Mouse (Mus musculus): Measurements from ENCODE around the gene Thra. TPM values are rescaled to one million over a fixed set of nuclear protein-coding genes. Genes with fewer than 3 reads are reported as not detected.
"Not testable (repeated sequence)": the region's sequence is repeated elsewhere in the genome, so short reads cannot be mapped to it uniquely, and the experiment has no call there.

Gene Thra
- polyA plus RNA-seq, 1 experiment from 2014 or later: 13.3 TPM

- ATAC-seq: no peak
- no peak overlapping the region for H3K4me2 ChIP-seq
These were observed 18.8 kb upstream of the Thra start for GRCm38 (mm10) chr11:98721458-98722226.

GRCm38 (mm10) chr11:98723098-98723497 lies 17.3 kb upstream of the Thra start:
- 64% methylated on average over 7 of the region's 7 CpGs for WGBS (ENCODE audit: insufficient replicate concordance)
- Histone ChIP-seq H3K27ac (no peak overlapping the region), H3K4me2 (no peak overlapping the region), H3K9ac (no peak overlapping the region), H3K27me3 (replicated peaks) (no peaks in the 10 kb centered on the region), H3K36me3 (peaks cover 56% of the 10 kb centered on the region), H3K9me3 (replicated peaks) (no peaks in the 10 kb centered on the region), H3K4me1 (peaks cover 41% of the 10 kb centered on the region), H3K4me3 (no peak overlapping the region)
- no peak for ATAC-seq

More at GRCm38 (mm10) chr11:98721458-98722226, 18.8 kb upstream of the Thra start:
- WGBS (ENCODE audit: insufficient replicate concordance): 76% methylated on average over 24 of the region's 24 CpGs
- Histone ChIP-seq H3K36me3 (peaks cover 57% of the 10 kb centered on the region), H3K4me1 (peaks cover 40% of the 10 kb centered on the region), H3K9ac (no peak overlapping the region), H3K9me3 (replicated peaks) (no peaks in the 10 kb centered on the region), H3K27me3 (replicated peaks) (no peaks in the 10 kb centered on the region), H3K4me3 (no peak overlapping the region), H3K27ac (no peak overlapping the region)

DNA sequence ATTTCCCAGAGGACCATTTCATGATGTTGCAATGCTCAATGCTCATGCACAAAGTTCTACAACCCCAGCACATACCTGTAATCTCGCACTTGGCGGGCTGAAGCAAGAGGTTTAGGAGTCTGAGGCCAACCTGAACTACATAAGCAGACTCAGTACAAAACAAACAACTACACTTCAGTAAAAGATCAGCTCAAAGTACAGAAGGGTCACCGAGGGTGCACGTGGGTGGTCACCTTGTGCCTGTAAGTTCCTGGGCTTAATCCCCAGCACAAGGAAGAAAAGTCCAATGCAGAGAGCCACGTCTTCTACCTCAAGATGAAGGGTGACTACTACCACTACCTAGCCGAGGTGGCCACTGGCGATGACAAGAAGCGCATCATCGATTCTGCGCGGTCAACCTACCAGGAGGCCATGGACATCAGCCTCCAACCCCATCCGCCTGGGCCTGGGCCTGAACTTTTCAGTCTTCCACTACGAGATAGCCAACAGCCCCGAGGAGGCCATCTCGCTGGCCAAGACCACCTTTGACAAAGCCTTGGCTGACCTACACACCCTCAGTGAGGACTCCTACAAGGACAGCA lies 14.4 kb upstream of the Thra start:
- Histone ChIP-seq H3K4me1 (peaks cover 29% of the 10 kb centered on the region), H3K27me3 (replicated peaks) (no peaks in the 10 kb centered on the region), H3K9me3 (replicated peaks) (no peaks in the 10 kb centered on the region), H3K9ac (no peak overlapping the region), H3K4me2 (no peak overlapping the region), H3K4me3 (no peak overlapping the region), H3K36me3 (peaks cover 47% of the 10 kb centered on the region), H3K27ac (no peak overlapping the region)
- no peak for ATAC-seq
- WGBS (ENCODE audit: insufficient replicate concordance): 86% methylated on average over 15 of the region's 15 CpGs

DNA sequence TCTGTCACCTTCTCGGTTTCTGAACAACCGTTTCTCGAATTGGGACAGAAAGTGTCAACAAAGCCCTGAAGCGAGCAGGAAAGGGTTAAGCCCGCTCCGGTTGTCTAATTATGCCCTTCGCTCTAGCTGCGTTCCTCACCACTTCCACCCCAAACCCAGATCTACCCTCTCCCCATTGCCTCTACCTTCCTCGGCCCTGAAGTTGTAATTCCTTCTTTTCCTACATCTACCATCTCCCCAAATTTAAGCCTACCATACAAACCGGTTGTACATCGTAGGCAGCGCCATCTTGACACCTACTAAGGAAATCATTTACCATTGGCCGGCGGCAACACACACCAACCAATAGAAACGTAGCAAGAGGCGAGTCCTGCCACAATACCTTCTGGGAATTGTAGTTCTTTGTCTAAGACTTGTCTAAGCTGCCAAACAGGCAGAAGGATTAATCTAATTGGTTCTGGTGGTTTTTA lies 11.3 kb upstream of the Thra start, which contains the start of gene Med24:
TSS of gene Med24 (minus strand) at position 317 of the 470 bp plus-strand sequence.
- Histone ChIP-seq H3K4me3 (peak within 1 kb of the TSS; percentile 75), H3K4me2 (peak within 1 kb of the TSS; percentile 72), H3K9ac (peak within 1 kb of the TSS; percentile 68), H3K36me3 (peaks cover 36% of the 10 kb centered on the region), H3K27me3 (replicated peaks) (peaks cover 5% of the 10 kb centered on the region; the same call in 1 of the 2 replicates), H3K4me1 (peaks cover 22% of the 10 kb centered on the region), H3K27ac (peak within 1 kb of the TSS; percentile 64), H3K9me3 (replicated peaks) (peaks cover 2% of the 10 kb centered on the region)
- under 1% methylated on average over 16 of the region's 16 CpGs for WGBS (ENCODE audit: insufficient replicate concordance)
- ATAC-seq: peak; percentile 94

GRCm38 (mm10) chr11:98730727-98731126 lies 9.7 kb upstream of the Thra start:
- H3K27ac ChIP-seq: no peak overlapping the region

DNA sequence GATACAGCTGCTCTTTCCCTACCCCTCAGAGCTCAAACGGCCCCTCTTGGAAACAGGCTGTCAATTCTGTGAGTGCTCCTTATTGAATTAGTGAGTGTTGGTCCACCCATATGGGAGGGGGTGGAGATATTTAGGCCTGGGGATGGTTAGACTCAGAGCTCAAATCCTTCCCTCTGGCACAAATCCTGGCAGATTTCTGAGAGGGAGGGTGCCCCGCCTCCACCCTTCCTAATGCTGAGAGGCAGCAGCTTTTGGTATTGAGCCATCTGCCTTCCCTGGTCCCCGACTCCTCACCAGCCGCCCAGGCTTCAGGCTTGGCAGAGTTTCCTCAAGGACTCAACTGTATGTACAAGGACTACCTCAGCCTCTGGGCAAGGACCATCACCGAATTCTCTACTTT lies 9.3 kb upstream of the Thra start:
- Histone ChIP-seq H3K27ac (no peak overlapping the region), H3K9me3 (replicated peaks) (peaks cover 8% of the 10 kb centered on the region)

More at GRCm38 (mm10) chr11:98730727-98731126, 9.7 kb upstream of the Thra start:
- Histone ChIP-seq H3K4me3 (no peak overlapping the region), H3K9me3 (replicated peaks) (peaks cover 8% of the 10 kb centered on the region), H3K36me3 (peaks cover 21% of the 10 kb centered on the region), H3K27me3 (replicated peaks) (peaks cover 5% of the 10 kb centered on the region; the same call in 1 of the 2 replicates), H3K4me1 (peaks cover 22% of the 10 kb centered on the region), H3K9ac (no peak overlapping the region), H3K4me2 (no peak overlapping the region)
- ATAC-seq: no peak
- WGBS (ENCODE audit: insufficient replicate concordance): 59% methylated on average over 4 of the region's 4 CpGs

GRCm38 (mm10) chr11:98734020-98734419 lies 6.4 kb upstream of the Thra start:
- Histone ChIP-seq H3K9ac (no peak overlapping the region), H3K4me3 (no peak overlapping the region), H3K4me1 (peaks cover 20% of the 10 kb centered on the region), H3K4me2 (no peak overlapping the region), H3K9me3 (replicated peaks) (peaks cover 8% of the 10 kb centered on the region), H3K27ac (no peak overlapping the region), H3K27me3 (replicated peaks) (peaks cover 5% of the 10 kb centered on the region; the same call in 1 of the 2 replicates), H3K36me3 (no peaks in the 10 kb centered on the region)
- WGBS (ENCODE audit: insufficient replicate concordance): 74% methylated on average over 3 of the region's 3 CpGs
- no peak for ATAC-seq

More for the DNA sequence above, 9.3 kb upstream of the Thra start:
- Histone ChIP-seq H3K36me3 (peaks cover 17% of the 10 kb centered on the region), H3K4me1 (peaks cover 20% of the 10 kb centered on the region), H3K27me3 (replicated peaks) (peaks cover 5% of the 10 kb centered on the region; the same call in 1 of the 2 replicates), H3K9ac (no peak overlapping the region), H3K4me3 (no peak overlapping the region), H3K4me2 (no peak overlapping the region)
- WGBS (ENCODE audit: insufficient replicate concordance): 67% methylated on average over 5 of the region's 5 CpGs
- ATAC-seq: no peak

DNA sequence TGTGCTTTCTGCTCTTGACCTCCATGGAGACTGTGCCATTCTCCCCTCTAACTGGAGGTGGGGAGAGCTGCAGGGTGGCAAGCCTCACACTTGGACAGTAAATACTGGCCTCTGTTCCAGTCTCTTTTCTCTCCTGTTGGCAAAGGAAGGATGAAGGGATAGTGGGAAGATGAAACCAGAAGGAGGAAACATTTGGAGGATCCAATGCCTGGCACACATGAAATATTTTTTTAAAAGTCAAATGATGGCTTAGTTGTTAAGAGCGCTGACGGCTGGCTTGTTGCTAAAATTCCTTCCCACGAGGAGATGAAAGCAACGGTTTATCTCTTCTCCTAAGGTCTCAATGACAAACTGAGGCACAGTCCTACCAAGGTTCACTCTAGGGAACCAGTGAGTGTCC lies 5.3 kb upstream of the Thra start:
- H3K27me3 ChIP-seq (replicated peaks): peaks cover 5% of the 10 kb centered on the region; the same call in 1 of the 2 replicates
- no peaks in the 10 kb centered on the region for H3K36me3 ChIP-seq
- no peak for ATAC-seq
- 80% methylated on average over 4 of the region's 4 CpGs for WGBS (ENCODE audit: insufficient replicate concordance)
- no peak overlapping the region for H3K9ac ChIP-seq
- peaks cover 8% of the 10 kb centered on the region for H3K9me3 ChIP-seq (replicated peaks)
- H3K4me3 ChIP-seq: no peak overlapping the region
- peaks cover 26% of the 10 kb centered on the region for H3K4me1 ChIP-seq
- H3K27ac ChIP-seq: no peak overlapping the region
- H3K4me2 ChIP-seq: no peak overlapping the region

DNA sequence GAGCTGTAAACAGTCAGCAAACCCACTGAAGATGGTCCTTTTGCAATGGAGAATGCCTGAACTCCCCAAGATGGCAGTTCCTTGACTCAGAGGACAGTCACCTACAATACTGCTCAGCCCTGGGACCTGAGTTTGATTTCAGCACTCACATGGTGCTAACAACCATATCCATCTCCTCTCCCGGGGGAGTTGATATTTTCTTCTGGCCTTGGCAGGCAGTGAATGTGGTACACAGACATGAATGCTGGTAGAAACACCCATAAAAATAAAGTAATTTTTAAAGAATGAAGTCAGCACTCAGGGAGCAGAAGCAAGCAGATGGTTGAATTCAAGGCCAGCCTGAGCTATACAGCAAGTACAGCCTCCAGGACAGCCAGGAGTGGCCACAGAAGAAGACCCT lies 4.3 kb upstream of the Thra start:
- no peak for ATAC-seq
- H3K4me3 ChIP-seq: no peak overlapping the region
- peaks cover 5% of the 10 kb centered on the region; the same call in 1 of the 2 replicates for H3K27me3 ChIP-seq (replicated peaks)
- H3K9me3 ChIP-seq (replicated peaks): peaks cover 8% of the 10 kb centered on the region
- 81% methylated on average over 1 of the region's 1 CpGs for WGBS (ENCODE audit: insufficient replicate concordance)
- H3K4me2 ChIP-seq: no peak overlapping the region
- peaks cover 36% of the 10 kb centered on the region for H3K4me1 ChIP-seq
- no peak overlapping the region for H3K9ac ChIP-seq
- H3K27ac ChIP-seq: no peak overlapping the region
- no peaks in the 10 kb centered on the region for H3K36me3 ChIP-seq

DNA sequence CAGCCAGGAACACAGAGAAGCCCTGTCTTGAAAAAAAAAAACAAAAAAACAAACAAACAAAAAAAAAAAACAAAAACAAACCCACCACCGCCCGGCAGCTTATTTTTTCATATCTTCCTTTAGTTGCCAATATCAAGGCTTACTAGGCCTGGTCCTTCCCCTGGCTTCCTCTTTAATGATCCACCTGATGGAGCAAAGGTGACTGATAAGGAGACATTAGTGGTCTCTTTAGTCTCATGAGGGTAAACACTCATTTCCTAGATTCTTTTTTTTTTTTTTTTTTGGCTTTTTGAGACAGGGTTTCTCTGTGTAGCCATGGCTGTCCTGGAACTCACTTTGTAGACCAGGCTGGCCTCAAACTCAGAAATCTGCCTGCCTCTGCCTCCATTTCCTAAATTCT lies 3.2 kb upstream of the Thra start:
- H3K9ac ChIP-seq; H3K9me3 ChIP-seq (replicated peaks); H3K27me3 ChIP-seq (replicated peaks); H3K4me3 ChIP-seq; ATAC-seq; H3K27ac ChIP-seq; H3K36me3 ChIP-seq; H3K4me2 ChIP-seq: not testable (repeated sequence)
- WGBS (ENCODE audit: insufficient replicate concordance): 55% methylated on average over 2 of the region's 2 CpGs
- peaks cover 40% of the 10 kb centered on the region for H3K4me1 ChIP-seq

GRCm38 (mm10) chr11:98738428-98738911 lies 2.0 kb upstream of the Thra start:
- no peak overlapping the region for H3K4me3 ChIP-seq
- ATAC-seq: no peak
- no peaks in the 10 kb centered on the region for H3K36me3 ChIP-seq
- H3K9me3 ChIP-seq (replicated peaks): peaks cover 8% of the 10 kb centered on the region
- WGBS (ENCODE audit: insufficient replicate concordance): 33% methylated on average over 4 of the region's 4 CpGs
- no peaks in the 10 kb centered on the region for H3K27me3 ChIP-seq (replicated peaks)
- 0 out of 2 replicates have a peak overlapping the region, but pooled peaks have one; percentile 6 for H3K9ac ChIP-seq
- H3K4me1 ChIP-seq: peaks cover 53% of the 10 kb centered on the region
- peak overlapping the region; percentile 24 for H3K4me2 ChIP-seq
- H3K27ac ChIP-seq: peak overlapping the region; percentile 45; the same call in 1 of the 2 replicates

GRCm38 (mm10) chr11:98738925-98739324 lies 1.5 kb upstream of the Thra start:
- peak overlapping the region; percentile 45; the same call in 1 of the 2 replicates for H3K27ac ChIP-seq
- peaks cover 57% of the 10 kb centered on the region for H3K4me1 ChIP-seq
- H3K4me3 ChIP-seq: no peak overlapping the region
- 46% methylated on average over 9 of the region's 9 CpGs for WGBS (ENCODE audit: insufficient replicate concordance)
- no peak for ATAC-seq
- peaks cover 8% of the 10 kb centered on the region for H3K9me3 ChIP-seq (replicated peaks)
- no peaks in the 10 kb centered on the region for H3K27me3 ChIP-seq (replicated peaks)
- H3K36me3 ChIP-seq: no peaks in the 10 kb centered on the region
- H3K9ac ChIP-seq: peak overlapping the region; percentile 6; the same call in 1 of the 2 replicates
- peak overlapping the region; percentile 24 for H3K4me2 ChIP-seq

Measured in liver, embryonic 12.5 days (tissue).